Mouse (Mus musculus): ENCODE measurements around the gene Rreb1.

GRCm38 (mm10) chr13:37882521-37882920 lies 104.3 kb downstream of the Rreb1 start:
- TF ChIP-seq CTCF (IDR thresholded peaks at IDR 0.05; ENCODE audit: low read depth) (no peak), EP300 (IDR thresholded peaks at IDR 0.05; ENCODE audit: low read depth) (no peak)

All from liver, postnatal 0 days (tissue).